Mouse (Mus musculus) CH12.LX (cell line): Measurements from ENCODE around the gene Tpst2. TPM values are rescaled to one million over a fixed set of nuclear protein-coding genes. Genes with fewer than 3 reads are reported as not detected.

ENCODE experiments used
- DNase-seq: peaks from one replicate; pipeline ENCODE4 v3.0.0-alpha.2; 2013; ENCODE audit errors: extremely low read depth
- H3K27ac ChIP-seq: 2 replicates; pipeline ENCODE4 v1.5.1; 2012; ENCODE audit warnings: low read depth, mild to moderate bottlenecking, control low read depth, moderate library complexity; ENCODE audit not compliant: insufficient read depth
- H3K27me3 ChIP-seq: replicated peaks from 2 replicates; pipeline ENCODE3; 2012; ENCODE audit warnings: inconsistent platforms
- H3K36me3 ChIP-seq, 2 experiments: replicated peaks in 1 of 2; 2 replicates each; pipeline versions ENCODE3 to v1.6.1; 2012; ENCODE audit warnings: inconsistent platforms in 1 of 2, low read length in 1 of 2, mild to moderate bottlenecking in 1 of 2, mixed read lengths in 1 of 2, moderate library complexity in 1 of 2; ENCODE audit not compliant: control insufficient read depth in 1 of 2, insufficient read depth in 1 of 2
- H3K4me1 ChIP-seq, 2 experiments: 2 replicates each; pipeline ENCODE4 v1.6.1; 2012; ENCODE audit warnings: inconsistent platforms in 1 of 2, moderate library complexity in 1 of 2; ENCODE audit not compliant: insufficient read depth in 2 of 2, control insufficient read depth in 1 of 2
- H3K4me2 ChIP-seq: 2 replicates; pipeline ENCODE4 v1.6.1; 2012; ENCODE audit warnings: low read depth, mild to moderate bottlenecking, control low read depth; ENCODE audit not compliant: poor library complexity, insufficient read depth, severe bottlenecking
- H3K4me3 ChIP-seq, 3 experiments: fragments of 150-350 bp in 1 of 3; sonication (generic) in 1 of 3; replicated peaks in 1 of 3; 2 replicates each; pipeline versions ENCODE3 to v1.5.1; 2011 to 2012; ENCODE audit warnings: low read depth in 2 of 3, low read length in 2 of 3, mild to moderate bottlenecking in 2 of 3, moderate library complexity in 2 of 3, control low read depth in 1 of 3, improper control_type of control experiment in 1 of 3, inconsistent platforms in 1 of 3, mixed read lengths in 1 of 3; ENCODE audit not compliant: poor library complexity in 1 of 3
- H3K79me2 ChIP-seq: replicated peaks from 2 replicates; pipeline ENCODE4 v1.6.1; 2012; ENCODE audit warnings: mild to moderate bottlenecking, moderate library complexity; ENCODE audit not compliant: control insufficient read depth, poor library complexity, insufficient read depth, severe bottlenecking; ENCODE audit errors: extremely low read depth
- H3K9ac ChIP-seq: 2 replicates; pipeline ENCODE4 v1.6.1; 2012; ENCODE audit warnings: low read depth, mild to moderate bottlenecking, control low read depth, moderate library complexity; ENCODE audit not compliant: insufficient read depth
- H3K9me3 ChIP-seq: replicated peaks from 2 replicates; pipeline ENCODE3; 2012; ENCODE audit warnings: low read length, inconsistent platforms, mixed read lengths
- BHLHE40 ChIP-seq: IDR thresholded peaks from 2 replicates; pipeline ENCODE4 v1.6.1; 2011; ENCODE audit warnings: mild to moderate bottlenecking, low read depth, low read length, improper control_type of control experiment
- CHD2 ChIP-seq: IDR thresholded peaks from 2 replicates; pipeline ENCODE4 v1.6.1; 2011; ENCODE audit warnings: low read length, improper control_type of control experiment
- E2F4 ChIP-seq: IDR thresholded peaks from 2 replicates; pipeline ENCODE4 v1.6.1; 2011; ENCODE audit warnings: low read depth, low read length, improper control_type of control experiment; ENCODE audit not compliant: insufficient replicate concordance
- EP300 ChIP-seq: IDR thresholded peaks from 2 replicates; pipeline ENCODE4 v1.6.1; 2011; ENCODE audit warnings: low read length, improper control_type of control experiment
- ETS1 ChIP-seq: conservative IDR thresholded peaks from 2 replicates; pipeline ENCODE4 v1.6.1; 2012; ENCODE audit warnings: low read depth, mild to moderate bottlenecking, inconsistent platforms, low read length, improper control_type of control experiment, moderate library complexity
- JUN ChIP-seq: IDR thresholded peaks from 2 replicates; pipeline ENCODE4 v1.6.1; 2011; ENCODE audit warnings: low read depth, mild to moderate bottlenecking, low read length, improper control_type of control experiment, moderate library complexity; ENCODE audit not compliant: insufficient read depth
- JUND ChIP-seq: conservative IDR thresholded peaks from 2 replicates; pipeline ENCODE4 v1.6.1; 2011; ENCODE audit warnings: low read depth, low read length, improper control_type of control experiment
- MAX ChIP-seq: IDR thresholded peaks from 2 replicates; pipeline ENCODE4 v1.6.1; 2011; ENCODE audit warnings: low read length, improper control_type of control experiment
- MXI1 ChIP-seq: IDR thresholded peaks from 2 replicates; pipeline ENCODE4 v1.6.1; 2011; ENCODE audit warnings: mild to moderate bottlenecking, low read depth, low read length, improper control_type of control experiment
- MYC ChIP-seq: IDR thresholded peaks from 2 replicates; pipeline ENCODE4 v1.6.1; 2011; ENCODE audit warnings: low read depth, mild to moderate bottlenecking, improper control_type of control experiment, low read length
- PAX5 ChIP-seq: IDR thresholded peaks from 2 replicates; pipeline ENCODE4 v1.6.1; 2012; ENCODE audit warnings: low read length, inconsistent platforms, mixed read lengths
- POLR2A ChIP-seq: IDR thresholded peaks from 2 replicates; pipeline ENCODE4 v1.6.1; 2011; ENCODE audit warnings: low read depth, mild to moderate bottlenecking, improper control_type of control experiment, low read length
- RCOR1 ChIP-seq: conservative IDR thresholded peaks from 2 replicates; pipeline ENCODE4 v1.6.1; 2012; ENCODE audit warnings: low read depth, mild to moderate bottlenecking, inconsistent platforms, low read length, improper control_type of control experiment
- TBP ChIP-seq: conservative IDR thresholded peaks from 2 replicates; pipeline ENCODE4 v1.6.1; 2011; ENCODE audit warnings: low read depth, low read length, improper control_type of control experiment
- TCF12 ChIP-seq: IDR thresholded peaks from 2 replicates; pipeline ENCODE4 v1.6.1; 2014; ENCODE audit warnings: low read depth, mild to moderate bottlenecking, inconsistent platforms, low read length, improper control_type of control experiment
- UBTF ChIP-seq: IDR thresholded peaks from 2 replicates; pipeline ENCODE4 v1.6.1; 2012; ENCODE audit warnings: low read depth, mild to moderate bottlenecking, inconsistent platforms, low read length, improper control_type of control experiment, moderate library complexity
- ZNF384 ChIP-seq: IDR thresholded peaks from 2 replicates; pipeline ENCODE4 v1.6.1; 2012; ENCODE audit warnings: low read depth, low read length, improper control_type of control experiment, inconsistent platforms
- dilution Hi-C: fragments of 300-500 bp; cut with MboI; formaldehyde crosslinking; loops from 2 replicates; pipeline ENCODE4 v1.14.3; 2020; ENCODE audit warnings: low sequenced_read_pairs; ENCODE audit not compliant: extremely low pct_unique_long_range_greater_than_20kb, extremely low pct_ligation_motif_present
- in situ Hi-C: fragments of 300-500 bp; cut with MboI; formaldehyde crosslinking; loops from 3 replicates; pipeline ENCODE4 v1.14.3; 2019; ENCODE audit warnings: low sequenced_read_pairs, low pct_ligation_motif_present, low pct_unique_long_range_greater_than_20kb, mixed read lengths
- polyA plus RNA-seq: library from polyadenylated mRNA; unstranded; fragments of >175 nt; gene quantifications from 2 replicates; pipeline ENCODE4 v1.2.1, GENCODE M21; 2012; ENCODE audit warnings: low read depth; ENCODE audit not compliant: insufficient read length
- total RNA-seq, 2 experiments: library from RNA; depleted of rRNA; stranded (reverse); fragments of 300-350 nt in 1 of 2; fragments of >200 nt in 1 of 2; gene quantifications; 2 replicates each; pipeline ENCODE4 v1.2.3; 2012 to 2014

The Tpst2 gene
- total and polyA plus RNA-seq, 3 experiments = 12.6 to 20.7 (median 15.6) TPM

- no peak overlapping the region for H3K4me3 ChIP-seq
Measured at GRCm38 (mm10) chr5:112356322-112356721, 79.8 kb downstream of the Tpst2 start.

GRCm38 (mm10) chr5:112359520-112359919 lies 83.0 kb downstream of the Tpst2 start:
- no peak overlapping the region for H3K9ac ChIP-seq
- H3K27ac ChIP-seq = no peak overlapping the region
- H3K4me2 ChIP-seq = no peak overlapping the region
- no peaks in the 10 kb centered on the region for H3K79me2 ChIP-seq
- H3K4me3 ChIP-seq = no peak overlapping the region
- H3K4me1 ChIP-seq = no peaks in the 10 kb centered on the region
- dilution Hi-C loops = no loop called here
- peaks cover 3% of the 10 kb centered on the region for H3K9me3 ChIP-seq
- DNase-seq = no peak
- in situ Hi-C loops = no loop called here
- TF ChIP-seq MXI1 (no peak), CHD2 (no peak), POLR2A (no peak), UBTF (no peak)
- no peaks in the 10 kb centered on the region for H3K27me3 ChIP-seq
- peaks cover 34 to 78% of the 10 kb centered on the region in 2 experiments for H3K36me3 ChIP-seq

More at GRCm38 (mm10) chr5:112356322-112356721, 79.8 kb downstream of the Tpst2 start:
- Histone ChIP-seq H3K79me2 (no peaks in the 10 kb centered on the region), H3K9ac (no peak overlapping the region), H3K4me1 (no peaks in the 10 kb centered on the region), H3K9me3 (no peaks in the 10 kb centered on the region), H3K27ac (no peak overlapping the region), H3K36me3 (peaks cover 33 to 82% of the 10 kb centered on the region in 2 experiments), H3K27me3 (no peaks in the 10 kb centered on the region), H3K4me2 (no peak overlapping the region)
- dilution Hi-C loops = no loop called here
- no peak for DNase-seq
- TF ChIP-seq MAX = no peak
- in situ Hi-C loops = no loop called here

- H3K27ac ChIP-seq = no peak overlapping the region
- H3K9ac ChIP-seq = no peak overlapping the region
- dilution Hi-C loops = no loop called here
- H3K36me3 ChIP-seq = peaks cover 36 to 78% of the 10 kb centered on the region in 2 experiments
- TF ChIP-seq ZNF384 = no peak
- TF ChIP-seq ETS1 = no peak
- TF ChIP-seq E2F4 = no peak
- no peak for TF ChIP-seq PAX5
- TF ChIP-seq MYC = no peak
- TF ChIP-seq TCF12 = no peak
- no peak for TF ChIP-seq CHD2
- TF ChIP-seq TBP = no peak
- TF ChIP-seq JUN = no peak
- TF ChIP-seq BHLHE40 = no peak
- TF ChIP-seq JUND = no peak
- no peak for TF ChIP-seq MXI1
- TF ChIP-seq RCOR1 = no peak
- no peak for TF ChIP-seq EP300
- TF ChIP-seq, all 38 proteins: peak for 0
- DNase-seq = no peak
- Histone ChIP-seq H3K79me2 (no peaks in the 10 kb centered on the region), H3K4me2 (no peak overlapping the region), H3K27me3 (no peaks in the 10 kb centered on the region), H3K4me3 (no peak overlapping the region), H3K9me3 (peaks cover 3% of the 10 kb centered on the region), H3K4me1 (no peaks in the 10 kb centered on the region)
- in situ Hi-C loops = no loop called here
Measured at GRCm38 (mm10) chr5:112360077-112360476, 83.6 kb downstream of the Tpst2 start.
